Mouse (Mus musculus): ENCODE data around the gene Tmem9b.

GRCm38 (mm10) chr7:109787860-109788259 is 35.2 kb upstream of the Tmem9b start:
- TF ChIP-seq CTCF (IDR thresholded peaks at IDR 0.05; ENCODE audit: low read depth, low read length) (no peak), POLR2A (IDR thresholded peaks at IDR 0.05; ENCODE audit: insufficient read depth, low read length) (no peak)

Measured in ES-Bruce4 (cell line).